Mouse (Mus musculus) midbrain, embryonic 14.5 days (tissue): ENCODE results near the gene Gm19345. TPM values are rescaled to one million over a fixed set of nuclear protein-coding genes. Genes with fewer than 3 reads are reported as not detected.

Experiments used
- ATAC-seq: fragments of 200-750 bp; cut with Nextera tagmentation; 2 replicates; pipeline ENCODE4 v1.8.0; 2017; ENCODE audit warnings: moderate number of reproducible peaks, moderate library complexity; ENCODE audit not compliant: low FRiP score, low TSS enrichment
- DNase-seq: peaks from one replicate; pipeline ENCODE4 v3.0.0-alpha.2; 2015
- H3K27ac ChIP-seq: fragments of 300-500 bp; sonication (generic); replicated peaks from 2 replicates; pipeline ENCODE4 v1.5.1; 2014; ENCODE audit warnings: mild to moderate bottlenecking, low read depth, low read length, moderate library complexity
- H3K27me3 ChIP-seq: fragments of 300-500 bp; sonication (generic); 2 replicates; pipeline ENCODE4 v1.6.1; 2014; ENCODE audit warnings: low read length, control low read depth, mixed read lengths; ENCODE audit not compliant: control insufficient read depth, insufficient read depth
- H3K36me3 ChIP-seq: fragments of 300-500 bp; sonication (generic); 2 replicates; pipeline ENCODE4 v1.6.1; 2014; ENCODE audit warnings: low read length, control low read depth; ENCODE audit not compliant: control insufficient read depth, insufficient read depth
- H3K4me1 ChIP-seq: fragments of 300-500 bp; sonication (generic); 2 replicates; pipeline ENCODE4 v1.6.1; 2014; ENCODE audit warnings: mild to moderate bottlenecking, antibody characterized with exemption, low read length, control low read depth; ENCODE audit not compliant: control insufficient read depth, insufficient read depth
- H3K4me2 ChIP-seq: fragments of 300-500 bp; sonication (generic); 2 replicates; pipeline ENCODE4 v1.6.1; 2014; ENCODE audit warnings: mild to moderate bottlenecking, low read length, moderate library complexity
- H3K4me3 ChIP-seq: fragments of 300-500 bp; sonication (generic); replicated peaks from 2 replicates; pipeline ENCODE4 v1.5.1; 2014; ENCODE audit warnings: low read depth, low read length
- H3K9ac ChIP-seq: fragments of 300-500 bp; sonication (generic); replicated peaks from 2 replicates; pipeline ENCODE4 v1.6.1; 2014; ENCODE audit warnings: mild to moderate bottlenecking, low read length, moderate library complexity
- H3K9me3 ChIP-seq: fragments of 300-500 bp; sonication (generic); 2 replicates; pipeline ENCODE4 v1.6.1; 2016; ENCODE audit warnings: low read length, control low read depth, mixed read lengths; ENCODE audit not compliant: control insufficient read depth
- WGBS: fragments of 180-500 bp; shearing (Covaris S2); extraction: QIAGEN DNeasy Blood & Tissue Kit; methylation state at CpG from one replicate; pipeline ENCODE4 v1.1.7; 2014; 5-methylcytosine and 5-hydroxymethylcytosine counted together
- polyA plus RNA-seq: library from polyadenylated mRNA; unstranded; fragments of >200 nt; fragmentation: Nextera tagmentation; extraction: Ambion mirVana; gene quantifications from 2 replicates; pipeline ENCODE4 v1.2.1, GENCODE M21; 2014

Gm19345 gene
- polyA plus RNA-seq, 1 experiment from 2014 or later = 9.9 TPM

DNA sequence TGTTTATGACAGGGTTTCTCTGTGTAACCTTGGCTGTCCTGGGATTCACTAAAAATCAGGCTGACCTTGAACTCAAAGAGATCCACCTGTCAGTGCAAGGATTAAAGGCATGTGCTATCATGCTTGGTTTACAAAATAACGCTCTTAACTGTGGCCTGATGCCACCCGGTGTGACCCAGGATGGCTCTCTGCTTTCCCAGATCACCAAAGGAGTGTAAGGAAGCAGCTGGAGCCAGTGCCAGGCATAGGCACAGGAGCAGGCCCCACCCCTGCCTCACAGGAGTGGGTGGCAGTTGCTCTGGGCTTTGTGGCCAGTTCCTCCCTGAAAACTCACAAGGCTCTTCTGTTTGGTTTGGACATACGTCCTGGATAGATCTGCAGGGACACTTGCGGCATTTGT lies 11.4 kb upstream of the Gm19345 start:
- H3K4me1 ChIP-seq = no peaks in the 10 kb centered on the region
- no peak overlapping the region for H3K9ac ChIP-seq
- WGBS = 85% methylated on average over 4 of the region's 4 CpGs
- H3K27ac ChIP-seq = no peak overlapping the region
- no peak for ATAC-seq
- H3K4me2 ChIP-seq = no peak overlapping the region
- no peaks in the 10 kb centered on the region for H3K36me3 ChIP-seq
- DNase-seq = no peak
- H3K4me3 ChIP-seq = no peak overlapping the region
- no peaks in the 10 kb centered on the region for H3K9me3 ChIP-seq
- H3K27me3 ChIP-seq = no peaks in the 10 kb centered on the region; the same call in none of the 2 replicates

- Histone ChIP-seq H3K4me1 (no peaks in the 10 kb centered on the region), H3K36me3 (no peaks in the 10 kb centered on the region), H3K27me3 (no peaks in the 10 kb centered on the region; the same call in none of the 2 replicates), H3K9ac (no peak overlapping the region), H3K27ac (no peak overlapping the region), H3K4me3 (no peak overlapping the region), H3K9me3 (no peaks in the 10 kb centered on the region), H3K4me2 (no peak overlapping the region)
- no peak for ATAC-seq
- DNase-seq = no peak
- WGBS = 81% methylated on average over 3 of the region's 3 CpGs
These were observed 10.9 kb upstream of the Gm19345 start for GRCm38 (mm10) chr7:19840936-19841335.

- Histone ChIP-seq H3K9me3 (no peaks in the 10 kb centered on the region), H3K36me3 (no peaks in the 10 kb centered on the region), H3K9ac (no peak overlapping the region), H3K4me1 (no peaks in the 10 kb centered on the region), H3K4me2 (no peak overlapping the region), H3K27ac (no peak overlapping the region), H3K27me3 (no peaks in the 10 kb centered on the region; the same call in none of the 2 replicates), H3K4me3 (no peak overlapping the region)
- no peak for DNase-seq
- no peak for ATAC-seq
- WGBS = 89% methylated on average over 21 of the region's 21 CpGs
These were observed 10.0 kb upstream of the Gm19345 start for GRCm38 (mm10) chr7:19841686-19842413.

DNA sequence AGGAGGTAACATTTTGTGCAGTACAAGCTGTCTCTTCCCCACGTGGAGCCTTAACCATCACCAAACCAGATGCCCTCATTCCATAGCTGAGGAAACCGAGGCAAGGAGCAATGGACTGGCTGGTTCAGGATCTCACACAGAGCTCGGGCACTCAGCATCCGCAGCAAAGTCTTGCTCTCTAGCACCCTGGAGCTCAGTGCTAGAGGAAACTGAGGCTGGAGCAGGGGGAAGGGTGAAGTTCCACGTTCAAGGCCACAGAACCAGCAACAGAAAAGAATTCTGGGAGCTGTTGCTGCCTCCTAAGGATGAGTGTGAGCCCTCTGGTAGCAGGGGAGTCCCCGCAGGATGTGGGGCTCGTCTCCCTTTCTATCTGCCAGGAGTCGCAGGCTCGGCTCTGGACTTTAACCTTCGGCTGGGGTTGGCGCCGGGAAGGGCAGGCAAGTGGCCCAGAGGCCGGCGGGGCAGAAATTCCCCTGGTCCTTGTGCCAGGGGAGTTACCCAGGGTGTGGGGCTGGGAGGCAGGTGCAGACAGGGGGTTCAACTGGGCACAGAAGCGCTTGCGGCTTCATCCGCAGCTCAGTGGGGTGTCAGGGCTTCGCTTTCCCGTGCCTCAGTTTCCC lies 8.8 kb upstream of the Gm19345 start:
- no peak for ATAC-seq
- no peaks in the 10 kb centered on the region for H3K4me1 ChIP-seq
- H3K4me2 ChIP-seq = no peak overlapping the region
- WGBS = 28% methylated on average over 19 of the region's 19 CpGs
- no peaks in the 10 kb centered on the region; the same call in none of the 2 replicates for H3K27me3 ChIP-seq
- no peaks in the 10 kb centered on the region for H3K36me3 ChIP-seq
- H3K9me3 ChIP-seq = no peaks in the 10 kb centered on the region
- no peak overlapping the region for H3K9ac ChIP-seq
- no peak overlapping the region for H3K4me3 ChIP-seq
- no peak for DNase-seq
- no peak overlapping the region for H3K27ac ChIP-seq

- Histone ChIP-seq H3K27me3 (no peaks in the 10 kb centered on the region; the same call in none of the 2 replicates), H3K9ac (no peak overlapping the region), H3K9me3 (no peaks in the 10 kb centered on the region), H3K4me1 (no peaks in the 10 kb centered on the region), H3K4me3 (no peak overlapping the region), H3K27ac (no peak overlapping the region), H3K4me2 (no peak overlapping the region), H3K36me3 (no peaks in the 10 kb centered on the region)
- DNase-seq (peak; percentile 77), ATAC-seq (no peak; the same call in 1 of the 2 replicates)
- 3% methylated on average over 11 of the region's 11 CpGs for WGBS
These were observed 8.2 kb upstream of the Gm19345 start for GRCm38 (mm10) chr7:19843561-19843960.

DNA sequence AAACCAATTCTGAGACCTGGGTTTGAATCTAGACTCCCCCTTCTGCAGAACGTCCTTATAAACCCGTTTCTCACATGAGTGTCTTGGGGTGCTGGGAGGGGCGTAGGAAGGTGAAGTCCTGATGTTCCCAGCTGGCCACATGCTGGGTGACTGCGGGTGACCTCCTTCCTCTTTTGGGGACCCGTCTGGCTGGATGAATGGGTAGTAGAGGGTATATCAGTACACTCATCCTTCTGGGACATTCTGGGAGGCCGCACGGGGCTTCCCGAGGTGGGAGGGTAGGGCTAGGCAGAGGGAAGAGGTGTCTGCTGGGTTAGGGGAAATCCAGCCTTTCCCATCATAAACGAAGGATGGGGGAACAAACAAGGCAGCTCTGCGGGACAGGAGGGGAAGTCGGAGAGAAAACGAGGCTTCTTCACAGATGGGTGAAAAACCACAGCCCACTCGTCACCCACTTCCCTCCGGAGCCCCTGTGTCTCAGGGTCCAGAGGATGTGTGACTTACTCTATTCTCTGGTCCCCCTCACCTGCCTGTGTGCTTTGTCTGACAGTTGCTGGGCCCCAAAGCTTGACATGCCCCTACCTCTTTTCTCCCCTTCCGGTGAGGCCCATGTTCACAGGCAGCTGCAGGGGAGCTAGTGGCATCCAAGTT lies 7.2 kb upstream of the Gm19345 start:
- WGBS = 66% methylated on average over 15 of the region's 15 CpGs
- ATAC-seq = no peak
- Histone ChIP-seq H3K27me3 (no peaks in the 10 kb centered on the region; the same call in none of the 2 replicates), H3K4me3 (no peak overlapping the region), H3K4me1 (no peaks in the 10 kb centered on the region), H3K36me3 (no peaks in the 10 kb centered on the region), H3K4me2 (no peak overlapping the region), H3K27ac (no peak overlapping the region), H3K9ac (no peak overlapping the region), H3K9me3 (no peaks in the 10 kb centered on the region)
- DNase-seq = no peak

DNA sequence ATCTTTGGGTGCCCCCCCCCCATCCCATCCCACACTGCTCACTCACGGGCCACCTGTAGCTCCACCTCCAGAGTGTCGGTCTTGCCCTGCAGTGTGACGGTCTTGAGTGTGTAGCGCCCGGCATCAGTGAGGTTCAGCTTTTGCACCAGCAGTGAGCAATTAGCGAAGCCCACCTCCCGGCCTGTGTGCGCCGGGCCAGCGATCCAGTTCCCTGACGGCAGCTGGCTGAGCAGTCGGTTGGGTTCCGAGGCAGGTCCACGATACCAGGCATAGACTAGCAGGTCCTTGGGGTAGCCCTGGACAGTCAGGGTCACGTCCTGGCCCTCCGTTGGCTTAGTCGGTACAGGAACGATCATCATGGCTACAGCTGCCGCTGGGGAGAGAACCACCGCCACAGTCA lies 1.7 kb downstream of the Gm19345 start:
- H3K4me3 ChIP-seq = no peak overlapping the region
- ATAC-seq (no peak), DNase-seq (no peak)
- H3K4me1 ChIP-seq = 0 out of 2 replicates have a peak, but pooled peaks cover 4% of the 10 kb centered on the region
- H3K4me2 ChIP-seq = no peak overlapping the region
- no peaks in the 10 kb centered on the region for H3K36me3 ChIP-seq
- WGBS = 92% methylated on average over 20 of the region's 20 CpGs
- H3K27ac ChIP-seq = no peak overlapping the region
- no peaks in the 10 kb centered on the region for H3K9me3 ChIP-seq
- no peaks in the 10 kb centered on the region for H3K27me3 ChIP-seq
- H3K9ac ChIP-seq = no peak overlapping the region

DNA sequence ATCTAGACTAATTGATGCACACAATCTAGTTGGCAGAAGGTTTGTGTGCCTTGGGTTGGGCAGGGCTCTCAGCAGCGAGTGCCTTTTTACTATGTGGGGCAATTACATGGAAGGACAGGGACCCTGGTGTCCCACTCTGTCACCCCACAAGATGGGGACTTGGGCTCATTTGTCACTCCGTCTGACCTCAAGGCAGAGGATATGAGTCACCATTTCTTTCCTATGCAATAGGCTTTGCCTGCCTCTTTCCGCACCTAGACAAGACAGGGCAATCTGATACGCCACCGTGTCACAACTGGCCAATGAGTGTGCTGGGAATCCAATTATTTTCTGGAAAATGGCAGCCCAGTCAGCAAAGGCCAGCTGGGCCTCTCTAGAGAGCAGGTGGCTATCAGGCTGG lies 3.9 kb downstream of the Gm19345 start:
- WGBS = 91% methylated on average over 5 of the region's 5 CpGs
- Histone ChIP-seq H3K36me3 (no peaks in the 10 kb centered on the region), H3K4me2 (no peak overlapping the region), H3K9me3 (no peaks in the 10 kb centered on the region), H3K9ac (no peak overlapping the region), H3K4me1 (0 out of 2 replicates have a peak, but pooled peaks cover 4% of the 10 kb centered on the region), H3K27ac (no peak overlapping the region), H3K4me3 (no peak overlapping the region), H3K27me3 (no peaks in the 10 kb centered on the region)
- ATAC-seq (no peak), DNase-seq (no peak)
